Mouse (Mus musculus): ENCODE data around the gene Unc79. TPM values are rescaled to one million over a fixed set of nuclear protein-coding genes. Genes with fewer than 3 reads are reported as not detected.

The Unc79 gene
- polyA plus RNA-seq, 1 experiment from 2014 or later: 0.17 TPM

DNA sequence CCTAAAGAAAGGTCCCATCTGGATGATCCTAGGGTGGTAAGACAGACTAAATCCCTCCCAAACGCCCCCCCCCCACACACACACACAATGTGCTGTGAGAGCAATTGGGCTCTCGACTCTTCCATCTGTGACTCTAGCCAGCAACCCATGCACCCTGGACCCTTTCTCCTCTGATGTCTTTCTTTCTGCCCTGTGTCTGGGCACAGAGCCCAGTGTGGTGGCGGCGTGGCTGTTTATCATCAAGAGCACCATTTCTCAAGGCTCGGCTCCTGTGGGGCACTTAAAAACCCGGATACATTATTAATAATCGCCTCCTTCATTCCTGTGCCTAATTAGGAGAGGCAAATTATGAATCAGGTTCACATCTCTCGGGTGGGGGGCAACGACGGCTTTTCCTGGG is 265.6 kb downstream of the Unc79 start:
- ATAC-seq (ENCODE audit: low FRiP score, low TSS enrichment) (no peak), DNase-seq (ENCODE audit: low spot score) (peak; percentile 40)
- no peaks in the 10 kb centered on the region for H3K36me3 ChIP-seq (ENCODE audit: control insufficient read depth, insufficient read depth, low read length)
- no peak overlapping the region for H3K4me2 ChIP-seq (replicated peaks; ENCODE audit: low read depth)
- no peak overlapping the region for H3K27ac ChIP-seq (replicated peaks)
- H3K27me3 ChIP-seq (ENCODE audit: control insufficient read depth, insufficient read depth, low read length): no peaks in the 10 kb centered on the region
- TF ChIP-seq EP300 (optimal IDR thresholded peaks at IDR 0.05) (no peak), CTCF (IDR thresholded peaks at IDR 0.05; ENCODE audit: low read depth) (no peak)
- no peak overlapping the region for H3K9ac ChIP-seq (ENCODE audit: low read length)
- no peak overlapping the region for H3K4me3 ChIP-seq (ENCODE audit: low read depth, low read length)
- WGBS: 41% methylated on average over 9 of the region's 10 CpGs
- no peaks in the 10 kb centered on the region for H3K4me1 ChIP-seq (replicated peaks; ENCODE audit: control insufficient read depth, insufficient read depth)
- no peaks in the 10 kb centered on the region for H3K9me3 ChIP-seq (ENCODE audit: control insufficient read depth, low read length)

DNA sequence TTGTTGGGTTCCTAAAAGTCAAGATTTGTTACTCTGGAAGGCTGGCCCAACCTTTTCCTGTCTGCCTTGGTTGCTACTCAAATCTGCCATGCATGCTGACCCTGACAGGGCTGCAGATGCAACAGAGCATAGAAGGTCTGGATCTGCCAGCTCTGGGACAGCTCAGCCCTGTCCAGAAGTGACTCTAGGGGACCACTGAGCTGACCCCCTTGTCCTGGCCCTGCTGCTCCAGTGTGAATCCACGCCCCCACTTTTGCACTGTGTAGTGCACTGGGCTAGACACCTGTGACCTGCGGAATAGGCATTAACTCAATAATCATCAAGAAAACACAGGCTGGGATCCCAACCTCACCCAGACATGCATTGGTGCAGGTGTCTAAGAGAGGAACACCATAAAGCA is 266.1 kb downstream of the Unc79 start:
- no peak for TF ChIP-seq EP300 (optimal IDR thresholded peaks at IDR 0.05)
- no peak for TF ChIP-seq CTCF (IDR thresholded peaks at IDR 0.05; ENCODE audit: low read depth)
- Histone ChIP-seq H3K27ac (replicated peaks) (no peak overlapping the region), H3K9me3 (ENCODE audit: control insufficient read depth, low read length) (no peaks in the 10 kb centered on the region), H3K27me3 (ENCODE audit: control insufficient read depth, insufficient read depth, low read length) (no peaks in the 10 kb centered on the region), H3K9ac (ENCODE audit: low read length) (no peak overlapping the region), H3K4me1 (replicated peaks; ENCODE audit: control insufficient read depth, insufficient read depth) (no peaks in the 10 kb centered on the region), H3K4me3 (ENCODE audit: low read depth, low read length) (no peak overlapping the region), H3K4me2 (replicated peaks; ENCODE audit: low read depth) (no peak overlapping the region), H3K36me3 (ENCODE audit: control insufficient read depth, insufficient read depth, low read length) (no peaks in the 10 kb centered on the region)
- DNase-seq (ENCODE audit: low spot score) (no peak), ATAC-seq (ENCODE audit: low FRiP score, low TSS enrichment) (no peak)
- 95% methylated on average over 2 of the region's 2 CpGs for WGBS

DNA sequence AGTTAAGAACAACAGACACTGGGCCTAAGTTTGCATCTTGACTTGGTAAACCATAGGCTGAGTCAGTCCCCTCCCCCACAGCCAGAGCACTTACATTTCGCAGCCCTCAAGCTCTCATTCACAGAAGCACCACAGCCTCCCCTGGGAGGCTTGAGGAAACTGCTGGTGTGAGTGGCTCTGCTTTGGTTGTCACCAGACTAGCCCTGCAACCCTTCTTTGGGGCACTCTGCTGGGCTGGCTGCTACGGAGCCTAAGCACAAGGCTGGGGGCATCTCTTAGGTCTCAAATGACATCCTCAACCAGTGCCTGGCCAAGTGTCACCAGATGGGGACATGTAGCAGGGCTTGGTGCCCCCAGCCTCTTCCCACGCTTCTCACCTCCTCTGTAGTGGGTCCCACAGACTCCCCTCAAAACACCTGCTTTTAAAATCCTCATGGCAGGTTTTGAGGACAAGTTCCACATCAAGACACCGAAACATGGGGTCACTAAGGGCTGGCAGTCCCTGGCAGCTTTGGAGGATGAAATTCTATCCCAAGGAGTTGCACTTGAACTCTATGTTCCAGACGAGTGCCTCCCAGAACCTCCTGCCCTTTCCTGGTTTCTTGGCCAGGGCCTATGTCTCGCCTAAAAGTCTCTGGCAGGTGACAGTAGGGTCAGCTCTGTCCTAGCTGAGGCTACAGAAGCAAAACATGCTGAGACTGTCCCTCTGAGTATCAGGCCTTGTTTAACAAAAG is 267.4 kb downstream of the Unc79 start:
- ATAC-seq (ENCODE audit: low FRiP score, low TSS enrichment) (no peak), DNase-seq (ENCODE audit: low spot score) (no peak)
- Histone ChIP-seq H3K4me1 (replicated peaks; ENCODE audit: control insufficient read depth, insufficient read depth) (no peaks in the 10 kb centered on the region), H3K9me3 (ENCODE audit: control insufficient read depth, low read length) (no peaks in the 10 kb centered on the region), H3K27me3 (ENCODE audit: control insufficient read depth, insufficient read depth, low read length) (no peaks in the 10 kb centered on the region), H3K4me2 (replicated peaks; ENCODE audit: low read depth) (no peak overlapping the region), H3K4me3 (ENCODE audit: low read depth, low read length) (no peak overlapping the region), H3K36me3 (ENCODE audit: control insufficient read depth, insufficient read depth, low read length) (no peaks in the 10 kb centered on the region), H3K9ac (ENCODE audit: low read length) (no peak overlapping the region), H3K27ac (replicated peaks) (no peak overlapping the region)
- no peak for TF ChIP-seq EP300 (optimal IDR thresholded peaks at IDR 0.05)
- no peak for TF ChIP-seq CTCF (IDR thresholded peaks at IDR 0.05; ENCODE audit: low read depth)
- WGBS: 72% methylated on average over 6 of the region's 6 CpGs

DNA sequence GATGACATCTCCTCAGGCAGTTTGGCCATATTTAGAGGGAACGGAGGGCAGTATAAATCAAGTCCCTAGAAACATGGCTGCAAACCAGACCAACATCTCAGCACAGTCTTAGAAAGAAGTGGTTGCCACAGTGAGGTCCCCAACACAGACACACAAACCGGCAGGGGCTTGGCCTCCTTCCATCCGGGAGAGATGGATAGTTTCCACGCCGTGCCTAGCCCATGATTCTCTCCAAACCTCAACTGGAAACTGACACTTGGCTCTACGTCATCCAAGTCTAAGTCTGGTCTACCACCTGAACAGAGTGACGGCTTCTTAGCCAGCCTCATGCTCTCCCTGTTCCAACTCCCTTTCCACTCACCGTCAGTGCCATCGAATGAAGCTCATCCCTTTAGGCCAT is 275.0 kb downstream of the Unc79 start:
- Histone ChIP-seq H3K9me3 (ENCODE audit: control insufficient read depth, low read length) (no peaks in the 10 kb centered on the region), H3K9ac (ENCODE audit: low read length) (no peak overlapping the region), H3K4me1 (replicated peaks; ENCODE audit: control insufficient read depth, insufficient read depth) (no peaks in the 10 kb centered on the region), H3K4me3 (ENCODE audit: low read depth, low read length) (no peak overlapping the region), H3K27me3 (ENCODE audit: control insufficient read depth, insufficient read depth, low read length) (no peaks in the 10 kb centered on the region), H3K27ac (replicated peaks) (no peak overlapping the region), H3K4me2 (replicated peaks; ENCODE audit: low read depth) (no peak overlapping the region), H3K36me3 (ENCODE audit: control insufficient read depth, insufficient read depth, low read length) (no peaks in the 10 kb centered on the region)
- DNase-seq (ENCODE audit: low spot score) (no peak), ATAC-seq (ENCODE audit: low FRiP score, low TSS enrichment) (no peak)
- WGBS: 76% methylated on average over 9 of the region's 9 CpGs
- TF ChIP-seq EP300 (optimal IDR thresholded peaks at IDR 0.05): no peak
- TF ChIP-seq CTCF (IDR thresholded peaks at IDR 0.05; ENCODE audit: low read depth): no peak

DNA sequence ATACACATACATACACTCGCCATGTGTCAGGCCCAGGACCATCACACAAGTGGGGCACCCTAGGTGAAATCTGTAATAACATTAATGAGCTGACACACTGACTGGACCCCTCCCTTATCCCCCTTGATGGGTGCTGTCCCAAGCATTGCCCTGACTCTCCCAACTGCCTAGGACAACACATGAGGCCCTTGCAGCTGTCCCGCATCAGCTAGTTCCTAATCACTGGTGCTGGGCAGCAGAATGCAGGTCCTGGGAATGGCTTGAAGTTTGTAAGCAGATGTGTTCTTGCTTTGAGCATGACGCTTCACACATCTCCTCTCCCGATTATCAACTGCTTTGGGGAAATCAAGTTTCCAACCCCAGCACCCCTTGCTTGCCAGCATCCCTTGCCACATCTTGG is 277.5 kb downstream of the Unc79 start:
- H3K4me1 ChIP-seq (replicated peaks; ENCODE audit: control insufficient read depth, insufficient read depth): no peaks in the 10 kb centered on the region
- H3K9me3 ChIP-seq (ENCODE audit: control insufficient read depth, low read length): no peaks in the 10 kb centered on the region
- H3K27ac ChIP-seq (replicated peaks): no peak overlapping the region
- no peak overlapping the region for H3K4me2 ChIP-seq (replicated peaks; ENCODE audit: low read depth)
- no peaks in the 10 kb centered on the region for H3K36me3 ChIP-seq (ENCODE audit: control insufficient read depth, insufficient read depth, low read length)
- H3K9ac ChIP-seq (ENCODE audit: low read length): no peak overlapping the region
- H3K4me3 ChIP-seq (ENCODE audit: low read depth, low read length): no peak overlapping the region
- DNase-seq (ENCODE audit: low spot score): no peak
- no peaks in the 10 kb centered on the region for H3K27me3 ChIP-seq (ENCODE audit: control insufficient read depth, insufficient read depth, low read length)
- TF ChIP-seq EP300 (optimal IDR thresholded peaks at IDR 0.05) (no peak), CTCF (IDR thresholded peaks at IDR 0.05; ENCODE audit: low read depth) (no peak)
- ATAC-seq (ENCODE audit: low FRiP score, low TSS enrichment): no peak
- 82% methylated on average over 4 of the region's 4 CpGs for WGBS

DNA sequence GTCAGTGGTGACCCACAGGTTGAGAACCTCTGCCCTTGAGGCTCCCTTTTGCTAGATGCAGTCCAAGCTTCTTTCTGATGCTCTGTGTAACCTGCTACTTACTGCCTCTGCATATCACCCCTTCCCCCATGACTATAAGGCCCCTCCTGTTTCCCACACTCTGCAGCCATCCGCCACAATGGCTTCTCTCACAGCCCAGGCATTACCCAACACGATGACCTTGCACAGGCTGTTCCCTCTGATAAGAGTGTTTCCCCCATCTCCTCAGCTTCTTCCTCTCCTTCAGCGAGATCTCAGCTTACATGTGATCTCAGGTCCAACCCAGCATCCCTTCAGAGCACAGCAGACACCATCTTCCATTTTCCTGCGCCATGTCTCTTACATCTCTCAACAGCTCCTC is 280.4 kb downstream of the Unc79 start:
- WGBS: 78% methylated on average over 4 of the region's 4 CpGs
- Histone ChIP-seq H3K9ac (ENCODE audit: low read length) (no peak overlapping the region), H3K4me1 (replicated peaks; ENCODE audit: control insufficient read depth, insufficient read depth) (no peaks in the 10 kb centered on the region), H3K27ac (replicated peaks) (no peak overlapping the region), H3K9me3 (ENCODE audit: control insufficient read depth, low read length) (no peaks in the 10 kb centered on the region), H3K27me3 (ENCODE audit: control insufficient read depth, insufficient read depth, low read length) (no peaks in the 10 kb centered on the region), H3K4me2 (replicated peaks; ENCODE audit: low read depth) (no peak overlapping the region), H3K36me3 (ENCODE audit: control insufficient read depth, insufficient read depth, low read length) (no peaks in the 10 kb centered on the region), H3K4me3 (ENCODE audit: low read depth, low read length) (no peak overlapping the region)
- TF ChIP-seq CTCF (IDR thresholded peaks at IDR 0.05; ENCODE audit: low read depth): no peak
- ATAC-seq (ENCODE audit: low FRiP score, low TSS enrichment) (no peak), DNase-seq (ENCODE audit: low spot score) (no peak)

Small RNAs within 50 kb of the gene (microRNA-seq; reads per million reads assigned to microRNA genes)
- not detected for gene Gm44324

Other genes starting within 250 kb of the Unc79 start
- 21.5 and 26.7 TPM in 2 replicates for gene Itpk1, start 243.9 kb upstream of the Unc79 start, polyA plus RNA-seq (2015; fragmentation: Nextera tagmentation; extraction: Ambion mirVana)
- 8.1 and 9.5 TPM in 2 replicates for gene Moap1, start 205.2 kb upstream of the Unc79 start, polyA plus RNA-seq (2015; fragmentation: Nextera tagmentation; extraction: Ambion mirVana)
- 10.5 and 10.9 TPM in 2 replicates for gene Tmem251, start 205.1 kb upstream of the Unc79 start, polyA plus RNA-seq (2015; fragmentation: Nextera tagmentation; extraction: Ambion mirVana)
- gene Gm28051, start 191.1 kb upstream of the Unc79 start, polyA plus RNA-seq (2015; fragmentation: Nextera tagmentation; extraction: Ambion mirVana): not detected in 2 replicates
- gene Gon7, start 191.1 kb upstream of the Unc79 start, polyA plus RNA-seq (2015; fragmentation: Nextera tagmentation; extraction: Ambion mirVana): 13.6 and 14.7 TPM in 2 replicates
- gene Ubr7, start 190.9 kb upstream of the Unc79 start, polyA plus RNA-seq (2015; fragmentation: Nextera tagmentation; extraction: Ambion mirVana): 16.1 and 16.3 TPM in 2 replicates
- gene Gm20604, start 190.2 kb upstream of the Unc79 start, polyA plus RNA-seq (2015; fragmentation: Nextera tagmentation; extraction: Ambion mirVana): 10.3 and 10.6 TPM in 2 replicates
- 8.4 and 9.0 TPM in 2 replicates for gene Btbd7, start 70.4 kb upstream of the Unc79 start, polyA plus RNA-seq (2015; fragmentation: Nextera tagmentation; extraction: Ambion mirVana)
- not detected in 2 replicates for gene Cox8c, start 49.5 kb upstream of the Unc79 start, polyA plus RNA-seq (2015; fragmentation: Nextera tagmentation; extraction: Ambion mirVana)